Mouse (Mus musculus): ENCODE data around the gene Nucb1.
"Not testable (repeated sequence)": the region's sequence is repeated elsewhere in the genome, so short reads cannot be mapped to it uniquely, and the experiment has no call there.

Gene Nucb1

DNA sequence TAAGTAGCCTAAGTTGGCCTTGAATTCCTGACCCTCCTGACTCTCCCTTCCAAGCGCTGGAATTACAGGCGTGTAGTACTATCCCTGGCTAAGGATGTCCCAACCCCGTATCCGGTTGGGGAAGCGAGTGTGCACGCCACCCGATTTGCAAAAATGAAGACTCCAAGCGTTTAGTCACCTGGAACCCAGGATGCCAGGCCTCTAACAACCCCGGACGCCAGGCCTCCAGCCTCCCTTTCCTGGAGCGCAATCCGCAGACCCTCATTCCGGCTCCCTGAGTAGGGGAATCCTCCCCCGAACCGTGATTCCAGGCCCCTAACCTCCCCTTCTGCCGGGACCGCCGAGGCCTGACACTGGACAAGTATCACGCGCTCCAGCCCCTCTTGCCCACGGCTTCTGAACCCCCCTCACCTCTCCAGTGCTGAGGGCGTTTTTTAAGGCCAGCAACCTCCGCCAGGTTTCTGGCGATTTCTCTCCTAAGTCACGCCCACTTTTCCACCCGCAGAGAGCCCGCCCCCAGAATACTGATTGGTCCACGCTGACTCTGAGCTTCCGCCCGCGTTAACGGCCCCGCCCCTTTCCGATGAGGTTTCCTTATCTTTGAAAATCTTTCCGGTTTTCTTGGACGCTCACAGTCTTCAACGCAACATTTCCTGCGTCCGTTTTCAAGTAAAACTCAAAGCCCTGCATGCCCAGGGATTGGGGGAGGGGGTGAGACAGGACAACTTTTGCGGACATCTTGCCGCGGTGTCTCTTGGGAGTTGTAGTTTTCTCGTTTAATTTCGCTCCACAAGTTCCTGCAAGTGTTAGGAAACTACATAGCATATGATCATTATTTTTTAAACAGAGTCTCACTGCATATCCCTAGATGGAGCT is at the start of gene Nucb1:
Nucb1 (minus strand) TSS at position 495 of the 876 bp plus-strand sequence.
- peak; percentile 91 for DNase-seq

DNA sequence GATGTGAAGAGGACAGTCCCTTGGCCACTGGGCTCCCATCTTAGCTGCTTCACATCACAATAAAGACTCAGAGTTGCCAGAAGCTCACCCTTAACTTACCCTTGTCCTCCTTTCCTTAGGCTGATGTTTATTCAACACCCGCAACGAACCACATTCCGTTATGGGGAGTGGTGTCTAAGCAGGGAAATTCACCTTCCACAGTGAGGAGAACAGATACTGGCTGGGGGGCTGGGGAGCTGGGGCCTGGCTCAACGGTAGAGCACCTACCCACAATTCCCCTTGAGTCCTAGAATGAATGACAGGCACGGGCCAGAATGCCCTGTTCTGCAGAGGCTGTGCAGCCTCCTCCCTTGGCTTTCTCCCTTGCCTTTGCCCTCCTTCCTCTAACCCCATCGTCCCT is 48.7 kb upstream of the Nucb1 start:
- DNase-seq = no peak

DNA sequence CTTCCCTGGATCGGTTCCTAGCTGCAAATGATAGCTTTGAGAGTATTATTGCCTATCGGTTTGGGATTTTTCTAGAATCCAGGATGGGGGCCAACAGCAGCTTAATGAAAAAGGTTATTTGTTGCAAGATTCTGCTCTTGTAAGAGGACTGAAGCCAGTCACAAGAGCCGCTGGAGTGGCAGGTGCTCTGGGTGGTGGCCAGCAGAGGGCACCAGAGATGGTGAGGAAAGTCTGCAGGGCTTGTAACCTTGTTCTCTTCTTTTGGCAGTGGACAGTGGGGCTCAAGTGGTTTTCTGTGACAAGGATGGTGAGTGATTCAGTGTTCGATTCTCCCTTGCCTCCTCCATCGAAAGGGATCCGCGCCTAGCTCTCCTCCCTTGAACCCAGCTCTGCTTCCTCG is 45.6 kb upstream of the Nucb1 start:
- DNase-seq = peak; percentile 81

DNA sequence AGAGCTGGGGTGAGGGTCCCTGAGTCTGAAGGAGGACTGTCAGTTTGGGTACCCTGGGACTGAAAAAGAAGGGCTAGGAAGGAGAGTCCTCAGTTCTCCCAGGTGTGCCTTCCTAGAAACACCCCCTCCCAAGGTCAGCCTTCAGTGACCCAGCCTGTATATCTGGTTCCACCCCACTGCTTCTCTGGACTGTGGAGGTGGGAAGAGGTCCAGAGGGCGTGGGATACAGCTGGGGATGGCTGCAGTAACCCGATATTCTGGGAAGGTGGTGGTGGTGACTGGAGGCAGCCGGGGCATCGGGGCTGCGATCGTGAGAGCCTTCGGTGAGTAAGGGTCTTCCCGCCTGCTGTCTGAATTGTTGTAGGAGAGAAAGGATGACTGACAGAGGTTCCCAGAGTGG is 44.5 kb upstream of the Nucb1 start, which contains the start of gene Hsd17b14:
Hsd17b14 (plus strand) TSS at position 150 of the 400 bp plus-strand sequence.
- DNase-seq = no peak

DNA sequence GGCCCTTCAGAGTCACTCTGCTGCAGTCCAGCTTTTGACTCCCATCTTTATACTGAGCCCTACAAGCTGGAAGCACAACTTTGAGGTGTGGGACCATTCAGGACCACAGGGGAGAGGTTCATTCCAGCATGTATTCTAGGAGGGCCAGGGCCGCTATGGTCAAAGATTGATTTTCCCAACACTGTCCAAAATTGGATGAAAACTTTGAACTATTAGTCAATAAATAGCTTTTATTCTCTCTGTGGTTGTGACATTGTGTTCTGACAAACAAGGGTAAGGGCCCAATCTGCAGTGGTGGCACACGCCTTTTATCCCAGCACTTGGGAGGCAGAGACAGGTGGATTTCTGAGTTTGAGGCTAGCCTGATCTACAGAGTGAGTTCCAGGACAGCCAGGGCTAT is 43.8 kb upstream of the Nucb1 start:
- no peak for DNase-seq

DNA sequence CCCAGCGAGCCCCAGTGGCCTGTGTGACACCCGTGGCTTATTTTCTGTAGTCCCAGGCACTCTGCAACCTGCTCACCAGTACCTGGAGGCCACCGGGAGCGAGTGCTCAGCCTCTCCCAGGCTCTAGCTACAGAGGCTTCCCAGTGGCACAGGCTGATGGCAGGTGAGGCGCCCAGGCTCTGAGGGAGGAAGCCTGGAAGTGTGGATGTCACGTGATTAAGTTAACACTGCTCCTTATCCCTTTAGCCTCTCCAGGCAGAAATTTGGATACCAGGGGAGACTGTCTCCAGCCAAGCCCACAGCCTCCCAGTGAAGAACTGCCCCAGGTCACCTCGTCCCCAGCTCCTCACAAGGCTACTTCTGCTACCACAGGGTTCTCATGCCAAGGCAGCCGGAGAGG is 43.3 kb upstream of the Nucb1 start:
- no peak for DNase-seq

DNA sequence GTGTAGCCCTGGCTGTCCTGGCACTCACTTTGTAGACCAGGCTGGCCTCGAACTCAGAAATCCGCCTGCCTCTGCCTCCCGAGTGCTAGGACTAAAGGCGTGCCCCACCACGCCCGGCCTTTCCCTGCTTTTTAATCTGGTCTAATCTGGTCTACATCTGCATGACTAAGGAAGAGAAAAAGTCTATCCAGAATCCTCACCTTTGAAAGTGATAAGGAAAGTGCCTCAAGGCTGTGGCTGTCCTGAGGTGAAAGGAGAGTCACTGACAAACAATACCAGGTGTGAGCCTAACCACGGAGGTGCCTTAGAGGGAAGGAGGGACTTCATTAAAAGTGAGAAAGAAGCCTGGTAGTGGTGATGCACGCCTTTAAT is 41.3 kb upstream of the Nucb1 start:
- no peak for DNase-seq

DNA sequence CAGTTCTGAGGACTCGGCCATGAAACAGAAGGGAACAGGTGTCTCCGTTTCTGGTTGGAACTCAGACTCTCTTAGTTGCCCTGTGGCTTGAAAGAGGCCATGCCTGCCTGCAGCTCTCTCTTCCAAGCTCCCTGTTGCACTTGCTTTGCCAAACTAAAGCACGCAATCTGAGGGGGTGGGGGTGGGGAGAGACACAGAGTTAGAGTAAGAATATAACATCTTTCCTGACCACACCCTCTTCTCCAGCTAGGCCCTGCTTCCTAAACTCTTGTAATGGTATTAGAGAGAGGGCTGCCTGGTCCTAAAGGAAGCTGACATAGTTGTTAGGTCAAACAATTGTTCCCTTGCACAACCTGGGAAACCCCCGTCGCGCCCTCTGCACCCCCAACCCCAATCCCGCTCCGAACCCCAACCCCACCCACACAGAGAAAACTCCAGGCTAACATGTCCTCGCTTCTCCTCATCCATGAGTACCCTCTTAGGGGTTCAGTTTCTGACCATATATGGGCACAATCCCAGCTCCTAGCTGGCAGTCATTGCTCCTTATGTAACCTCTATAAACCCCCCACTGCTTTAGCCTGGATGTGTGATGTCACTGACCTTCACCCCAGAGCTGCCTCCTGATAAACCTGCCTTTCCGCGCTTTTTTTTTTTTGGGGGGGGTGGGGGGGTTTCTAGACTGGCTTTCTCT is 40.8 kb upstream of the Nucb1 start:
- no peak for DNase-seq

DNA sequence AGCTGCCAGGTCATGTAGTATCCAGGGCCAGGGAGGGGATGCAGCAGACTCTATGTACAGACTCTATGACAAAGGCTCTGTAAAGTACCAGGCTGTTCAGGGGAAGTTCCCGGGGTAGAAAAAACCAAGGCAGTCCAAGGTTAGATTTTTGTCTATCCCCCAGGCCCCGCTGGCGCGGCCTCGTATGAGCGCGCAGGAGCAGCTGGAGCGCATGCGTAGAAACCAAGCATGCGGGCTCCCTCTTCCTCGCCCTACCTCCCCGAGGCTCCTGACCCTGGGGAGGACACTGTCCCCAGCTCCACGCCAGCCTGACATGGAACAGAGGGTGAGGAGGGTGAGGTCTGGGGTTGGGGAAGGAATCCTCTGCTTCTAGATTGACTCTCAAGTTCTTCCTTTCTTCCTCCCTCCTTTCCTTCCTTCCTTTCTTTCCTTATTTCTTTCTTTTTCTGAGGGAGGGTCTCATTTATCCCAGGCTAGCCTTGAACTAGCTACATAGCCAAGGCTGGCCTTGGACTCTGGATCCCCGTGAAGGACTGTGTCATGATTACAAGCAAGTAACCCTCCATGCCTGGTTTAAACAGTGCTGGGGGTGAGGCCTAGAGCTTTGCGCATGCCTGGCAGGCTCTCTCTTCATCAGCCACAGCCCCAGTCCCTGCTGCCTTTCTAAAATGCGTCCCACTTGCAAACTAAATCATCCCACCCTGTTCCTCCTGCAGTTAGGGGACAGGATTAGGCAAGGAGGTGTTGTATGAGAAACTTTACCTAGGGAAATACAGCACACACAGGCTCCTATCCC is 39.6 kb upstream of the Nucb1 start:
- no peak for DNase-seq

DNA sequence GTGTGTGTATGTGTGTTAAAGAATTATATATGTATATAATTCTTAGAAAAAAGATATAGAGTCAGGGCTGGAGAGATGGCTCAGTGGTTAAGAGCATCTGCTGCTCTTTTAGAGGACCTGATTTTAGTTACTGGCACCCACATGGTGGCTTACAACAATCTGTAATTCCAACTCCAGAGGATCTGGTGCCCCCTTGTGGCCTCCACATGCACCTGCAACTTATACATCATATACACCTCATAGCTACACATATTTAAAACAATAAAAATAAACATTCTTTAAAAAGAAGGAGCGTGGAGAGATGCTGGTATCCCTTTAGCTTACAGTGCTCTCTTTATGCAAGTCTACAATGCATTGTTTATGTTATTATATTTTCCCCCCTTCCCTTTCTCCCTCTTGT is 34.3 kb upstream of the Nucb1 start:
- DNase-seq = no peak

DNA sequence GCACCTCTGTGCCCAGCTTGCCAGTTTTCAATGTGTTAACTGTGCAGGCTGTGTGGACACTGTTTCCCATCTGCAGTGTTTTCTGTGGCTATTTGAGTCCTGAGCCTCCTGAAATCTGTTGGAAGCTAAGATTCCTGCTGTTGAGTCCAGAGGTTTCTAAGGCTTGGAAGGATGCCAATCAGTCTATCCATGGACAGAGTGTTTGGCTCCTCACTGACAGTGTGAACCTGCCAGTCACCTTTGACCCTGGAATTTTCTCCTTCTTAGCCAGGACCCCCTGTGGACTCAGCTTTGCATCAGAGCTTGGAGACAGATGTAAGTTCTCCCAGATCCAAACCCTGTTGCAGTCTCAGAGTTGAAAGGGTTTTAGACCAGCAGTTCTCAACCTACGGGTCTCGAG is 30.0 kb upstream of the Nucb1 start:
- no peak for DNase-seq

DNA sequence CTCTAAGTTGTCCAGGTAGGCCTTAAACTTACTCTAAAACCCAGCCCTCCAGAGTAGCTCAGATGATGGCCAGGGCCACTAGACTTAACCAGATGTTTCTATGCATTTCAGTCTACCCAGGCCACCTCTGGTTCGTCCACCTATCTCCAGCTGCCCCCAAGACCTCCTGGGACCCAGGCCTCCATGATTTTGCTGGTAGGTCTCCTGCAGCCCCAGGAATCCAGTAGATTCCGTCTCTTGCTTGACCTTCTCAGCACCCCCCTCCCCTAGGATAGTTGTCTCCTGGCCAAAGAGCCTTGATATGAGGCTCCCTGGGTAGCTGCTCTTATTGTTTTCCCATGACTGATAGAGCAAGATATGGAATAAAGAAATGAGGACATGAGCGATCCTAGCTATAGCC is 28.9 kb upstream of the Nucb1 start:
- no peak for DNase-seq

DNA sequence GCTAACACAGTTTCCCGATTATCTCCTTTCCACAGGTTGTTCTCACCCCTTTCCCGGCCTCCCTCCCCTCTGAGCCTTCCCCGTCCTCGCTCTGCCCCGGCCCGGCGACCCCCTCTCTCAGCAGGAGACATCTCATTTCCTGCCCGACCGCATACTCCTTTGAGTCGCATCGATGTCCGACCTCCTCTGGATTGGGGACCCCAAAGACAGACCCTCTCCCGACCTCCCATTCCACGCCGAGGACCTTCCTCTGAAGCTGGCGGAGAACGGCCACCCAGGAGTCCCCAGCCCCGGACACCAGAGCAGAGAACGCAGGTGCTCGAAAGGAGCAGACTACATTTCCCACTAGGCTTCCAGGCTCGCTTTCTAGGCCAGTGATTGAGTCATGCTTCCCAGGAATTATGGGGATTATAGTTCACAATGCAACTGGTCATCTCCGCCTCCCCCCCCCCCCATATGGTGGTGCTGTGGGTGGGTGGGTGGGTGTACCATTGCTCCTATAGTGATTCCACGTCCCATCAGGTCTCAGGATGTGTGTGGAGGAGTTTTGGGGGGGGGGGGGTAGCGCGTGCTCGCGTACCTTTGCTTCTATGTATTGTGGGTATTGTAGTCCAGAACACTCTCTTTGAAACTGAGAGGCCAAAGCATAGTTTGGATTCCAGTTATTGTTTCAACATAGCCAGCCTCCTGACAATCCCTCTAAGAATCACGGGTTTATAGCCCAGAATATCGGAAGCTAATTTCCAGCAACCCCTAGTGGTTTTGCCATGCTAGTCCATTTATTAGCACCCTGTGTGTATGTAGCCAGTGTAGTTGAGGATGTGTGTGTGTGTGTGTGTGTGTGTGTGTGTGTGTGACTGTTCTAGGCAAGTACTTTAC is 28.2 kb upstream of the Nucb1 start:
- DNase-seq = peak; percentile 67

DNA sequence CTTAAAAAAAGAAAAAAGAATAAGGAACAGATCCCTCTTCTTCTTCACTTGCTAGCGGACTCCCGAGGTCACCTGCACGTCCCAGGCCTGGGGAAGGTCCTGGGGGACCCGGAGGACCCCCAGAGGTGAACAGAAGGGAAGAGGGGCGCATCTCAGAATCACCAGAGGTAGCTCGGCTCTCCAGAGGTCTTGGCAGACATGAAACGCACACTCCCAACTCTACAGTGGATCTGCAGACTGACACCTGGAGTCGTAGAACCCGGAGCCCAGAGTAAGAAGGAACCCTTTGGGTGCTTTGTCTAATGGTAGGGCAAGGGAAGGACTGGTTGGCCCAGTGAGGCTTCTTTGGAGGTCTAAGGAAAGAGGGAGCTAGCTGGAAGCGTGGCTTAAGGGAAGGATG is 27.4 kb upstream of the Nucb1 start:
- no peak for DNase-seq

DNA sequence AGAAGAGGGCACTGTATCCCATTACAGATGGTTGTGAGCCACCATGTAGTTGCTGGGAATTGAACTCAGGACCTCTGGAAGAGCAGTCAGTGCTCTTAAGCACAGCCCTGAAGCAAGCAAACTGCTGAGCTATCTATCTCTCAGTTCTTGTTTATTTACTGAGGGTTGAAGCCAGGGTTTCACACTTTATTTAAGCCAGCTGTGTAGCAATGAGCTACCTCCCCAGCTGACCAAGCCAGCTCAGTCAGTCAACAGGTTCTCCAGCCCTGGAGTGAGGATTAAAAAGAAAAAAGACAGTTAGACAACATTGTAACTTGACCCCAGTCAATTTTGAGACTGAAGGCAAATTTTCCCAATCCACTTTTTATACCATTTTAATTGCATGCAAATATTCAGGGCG is 25.5 kb upstream of the Nucb1 start:
- DNase-seq = no peak

DNA sequence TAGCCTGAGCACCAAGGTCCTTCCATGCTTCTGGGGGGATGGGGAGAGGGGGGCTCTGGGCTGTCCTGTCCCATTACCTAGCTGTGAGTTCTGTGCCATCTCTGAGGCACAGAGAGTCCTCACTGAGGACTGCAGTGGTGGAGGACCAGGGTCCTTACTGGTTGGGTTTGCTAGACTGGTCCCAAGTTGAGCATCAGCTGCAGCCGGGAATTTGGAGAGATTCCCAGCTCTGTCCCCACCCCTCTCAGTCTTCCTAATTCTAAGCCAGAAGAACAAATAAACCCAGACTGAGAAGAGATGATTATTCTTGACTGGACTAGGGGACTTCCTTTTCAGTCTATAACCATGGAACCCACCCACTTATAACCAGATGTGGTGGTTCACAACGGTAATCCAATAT is 20.4 kb upstream of the Nucb1 start:
- no peak for DNase-seq

DNA sequence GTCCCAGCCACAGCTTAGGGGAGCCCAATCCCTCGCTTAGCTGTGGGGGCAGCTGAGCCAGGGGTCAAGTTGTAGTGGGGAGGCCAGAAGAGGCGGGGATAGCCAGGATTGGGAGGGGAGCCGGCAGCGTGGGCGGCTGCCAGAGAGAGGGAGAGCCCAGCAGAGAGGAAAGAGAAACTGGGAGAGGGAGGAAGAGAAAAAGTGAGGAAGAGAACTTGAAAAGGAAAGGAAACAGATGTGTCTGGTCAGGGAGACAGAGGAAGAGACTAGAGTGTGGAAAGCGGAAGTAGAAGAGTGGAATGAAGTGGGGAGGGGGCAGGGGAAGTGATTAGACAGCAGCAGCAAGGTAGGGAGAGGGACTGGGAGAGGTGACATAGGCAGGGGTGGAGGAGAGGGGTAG is 19.3 kb upstream of the Nucb1 start:
- no peak for DNase-seq

DNA sequence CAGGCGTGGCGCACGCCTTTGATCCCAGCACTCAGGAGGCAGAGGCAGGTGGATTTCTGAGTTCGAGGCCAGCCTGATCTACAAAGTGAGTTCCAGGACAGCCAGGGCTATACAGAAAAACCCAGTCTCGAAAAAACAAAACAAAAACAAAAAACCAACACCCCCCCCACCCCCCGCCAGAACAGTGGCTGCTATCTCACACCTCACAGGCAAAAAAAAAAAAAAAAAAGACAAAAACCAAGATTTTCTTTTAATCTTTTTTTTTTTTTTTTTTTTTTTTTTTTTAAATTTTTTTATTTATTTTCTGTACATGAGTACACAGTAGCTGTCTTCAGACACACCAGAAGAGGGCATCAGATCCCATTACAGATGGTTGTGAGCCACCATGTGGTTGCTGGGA is 17.0 kb upstream of the Nucb1 start:
- DNase-seq = not testable (repeated sequence)

DNA sequence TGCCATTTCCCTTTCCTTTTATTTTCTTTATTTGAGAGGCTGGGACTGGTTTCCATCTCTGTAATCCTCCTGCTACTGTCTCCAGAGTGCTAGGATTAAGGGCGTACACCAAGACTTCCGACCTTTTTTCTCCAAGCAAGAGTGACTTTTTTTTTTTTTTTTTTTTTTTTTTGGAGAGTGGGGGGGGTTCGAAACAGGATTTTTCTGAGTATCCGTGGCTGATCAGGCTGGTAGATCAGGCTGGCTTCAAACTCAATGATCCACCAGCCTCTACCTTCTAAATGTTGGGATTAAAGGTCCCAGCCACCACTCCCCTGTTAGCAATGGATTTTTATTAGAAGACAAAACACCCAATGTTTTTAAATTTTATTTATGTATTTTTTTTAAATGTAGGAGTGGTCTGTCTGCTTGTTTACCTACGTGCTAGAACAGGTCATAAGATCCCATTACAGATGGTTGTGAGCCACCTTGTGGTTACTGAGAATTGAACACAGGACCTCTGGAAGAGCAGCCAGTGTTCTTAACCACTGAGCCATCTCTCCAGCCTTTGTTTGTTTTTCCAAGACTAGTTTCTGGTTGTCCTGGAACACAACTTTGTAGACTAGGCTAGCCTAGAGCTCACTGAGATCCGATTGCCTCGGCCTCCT is 16.4 kb upstream of the Nucb1 start:
- no peak for DNase-seq

DNA sequence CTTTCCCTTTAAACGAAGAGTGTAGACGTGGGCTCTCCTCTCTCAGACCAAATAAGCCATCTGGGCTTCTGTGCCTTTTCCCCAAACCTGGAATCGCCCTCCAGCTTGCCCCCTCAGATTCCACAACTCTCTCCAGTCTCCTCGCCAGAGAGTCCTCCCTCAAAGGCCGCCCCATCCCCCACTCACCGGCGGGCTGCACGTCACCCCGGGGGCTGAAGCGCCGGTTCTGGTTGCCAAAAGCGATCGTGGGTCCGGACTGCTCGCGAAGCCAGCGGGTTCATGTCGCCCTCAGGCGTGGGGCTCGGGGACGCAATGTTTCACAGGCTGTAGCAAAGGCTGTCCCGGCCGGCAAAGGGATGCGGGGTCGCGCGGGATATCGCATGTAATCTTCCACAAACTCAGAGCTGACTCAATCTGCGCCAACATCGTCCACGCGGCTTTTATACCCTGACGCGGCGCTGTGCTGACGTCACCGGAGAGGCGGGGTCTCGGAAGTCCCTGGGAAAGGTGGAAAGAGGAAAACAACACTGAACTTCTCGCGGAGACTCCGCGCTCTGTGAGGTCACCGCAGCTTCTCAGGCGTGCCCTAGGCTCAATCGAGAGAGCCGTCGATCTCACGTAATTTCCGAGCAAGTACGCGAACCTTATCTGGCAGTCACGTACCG is 15.7 kb upstream of the Nucb1 start, which contains the start of the genes Ppp1r15a and Plekha4:
Ppp1r15a (minus strand) TSS at position 460 of the 665 bp plus-strand sequence.
Plekha4 (plus strand) TSS at position 522 of the 665 bp plus-strand sequence.
- peak; percentile 97 for DNase-seq
